Mouse (Mus musculus) telencephalon, adult 2 months (tissue): ENCODE data around the gene Nfatc2ip.
A peak's percentile ranks its signal among the peaks of the same experiment; 100 is the strongest.

ENCODE experiments used
- DNase-seq: peaks from one replicate; pipeline ENCODE4 v3.0.0-alpha.2; 2011; ENCODE audit warnings: low read depth, low spot score

Gene Nfatc2ip

GRCm38 (mm10) chr7:126396298-126397119 is at the start of gene Nfatc2ip:
TSS of gene Nfatc2ip (minus strand) at chr7:126396737.
- peak; percentile 99 for DNase-seq

DNA sequence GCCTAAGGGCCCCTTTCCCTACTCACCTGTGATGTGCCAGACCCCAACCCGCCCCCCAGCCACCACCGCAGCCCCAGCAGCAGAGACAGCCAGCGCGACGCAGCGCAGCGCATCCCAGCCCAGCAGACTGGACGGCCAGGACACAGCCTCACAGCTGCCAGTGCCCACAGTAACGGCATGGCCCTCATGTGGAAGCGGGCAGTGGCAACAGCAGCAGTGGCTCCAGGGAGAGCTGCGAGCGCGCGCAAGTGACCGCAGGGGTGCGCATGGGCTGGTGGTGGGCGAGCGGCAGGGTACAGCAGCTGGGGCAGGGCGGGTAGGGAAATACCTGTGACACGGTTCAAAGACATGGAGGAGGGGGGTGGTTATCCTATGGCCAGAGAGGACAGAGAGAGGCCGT is 49.7 kb upstream of the Nfatc2ip start:
- no peak for DNase-seq

DNA sequence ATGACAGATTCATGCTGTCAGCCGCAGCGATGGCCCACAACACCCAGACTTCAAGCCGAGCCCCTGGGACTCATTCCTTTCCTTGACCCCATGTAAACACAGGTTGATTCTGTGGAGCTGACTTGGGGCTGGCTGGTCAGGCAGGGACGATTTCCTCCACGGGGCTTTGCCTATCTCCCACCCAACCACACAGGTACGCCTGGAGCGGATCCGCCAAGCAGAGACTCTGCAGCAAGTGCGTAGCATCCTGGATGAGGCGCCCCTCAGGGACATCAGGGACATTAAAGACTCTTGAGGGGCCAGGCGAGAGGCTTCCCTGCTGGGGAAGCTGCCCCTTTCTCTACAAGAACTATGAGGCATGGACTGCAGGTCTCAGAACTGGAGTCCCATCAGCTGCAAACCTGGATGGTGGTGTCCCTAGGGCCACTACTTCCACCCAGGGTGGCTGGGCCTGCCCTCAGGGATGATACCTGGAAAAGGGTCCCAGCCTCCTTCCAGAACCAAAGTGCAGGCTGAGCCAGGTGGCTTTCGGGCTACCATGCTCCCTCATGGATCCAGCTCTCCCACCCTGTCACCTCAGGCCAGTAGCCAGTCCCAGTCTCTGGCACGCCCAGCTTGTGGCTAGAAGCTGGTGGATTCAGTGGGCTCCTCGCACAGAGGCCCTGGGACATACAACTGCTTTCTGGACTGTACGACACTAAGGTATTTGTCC is 48.7 kb upstream of the Nfatc2ip start:
- DNase-seq: no peak

- DNase-seq: no peak
Observed at GRCm38 (mm10) chr7:126444536-126444935, 48.0 kb upstream of the Nfatc2ip start.

GRCm38 (mm10) chr7:126443997-126444396 is 47.5 kb upstream of the Nfatc2ip start:
- no peak for DNase-seq

GRCm38 (mm10) chr7:126440134-126440533 is 43.6 kb upstream of the Nfatc2ip start:
- no peak for DNase-seq

DNA sequence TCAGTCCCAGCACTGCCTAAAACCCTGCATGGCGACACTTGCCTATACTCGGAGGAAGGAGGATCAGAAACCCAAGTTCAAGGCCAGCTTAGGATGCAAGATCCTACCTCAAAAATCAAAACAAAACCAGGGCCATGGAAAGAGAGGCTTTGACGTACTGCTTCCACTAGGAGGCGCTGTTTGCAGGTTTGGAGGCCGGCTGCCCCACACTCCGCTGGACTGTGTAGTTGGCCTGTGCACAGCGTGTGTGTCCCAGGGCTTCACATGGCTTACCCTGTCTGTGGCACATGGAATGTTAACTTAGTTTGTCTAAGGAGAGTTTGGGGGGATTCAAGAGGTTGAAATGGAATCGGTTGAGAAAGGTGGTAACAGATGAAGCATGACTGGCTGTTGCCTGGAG is 40.3 kb upstream of the Nfatc2ip start:
- DNase-seq: no peak

- DNase-seq: no peak
Observed at GRCm38 (mm10) chr7:126435801-126436200, 39.3 kb upstream of the Nfatc2ip start.

DNA sequence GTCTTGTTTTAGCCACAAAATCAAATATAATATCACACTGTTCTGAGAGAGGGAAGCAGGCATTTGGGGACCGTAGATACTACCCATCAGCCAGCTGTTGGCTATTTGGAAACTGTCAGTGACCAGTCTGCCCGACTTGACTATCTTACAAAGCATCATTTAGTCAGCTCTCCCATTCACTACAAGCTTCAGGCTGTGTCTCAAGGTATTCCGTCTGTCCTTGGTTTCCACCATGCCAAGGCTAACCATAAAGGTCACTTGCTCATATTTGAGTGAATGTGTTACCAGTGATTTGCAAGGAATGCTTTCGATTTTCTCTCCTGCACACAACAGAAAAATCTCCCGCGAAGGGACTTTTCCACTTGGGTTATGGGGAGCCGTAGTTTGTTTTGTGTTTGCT is 38.2 kb upstream of the Nfatc2ip start:
- no peak for DNase-seq

- DNase-seq: no peak
Observed at GRCm38 (mm10) chr7:126430167-126430566, 33.6 kb upstream of the Nfatc2ip start.

GRCm38 (mm10) chr7:126429503-126429898 is 33.0 kb upstream of the Nfatc2ip start:
- DNase-seq: no peak

- peak; percentile 73 for DNase-seq
Observed at GRCm38 (mm10) chr7:126428631-126429502, 32.3 kb upstream of the Nfatc2ip start, which contains the start of gene Rabep2. TSS of gene Rabep2 (plus strand) at chr7:126428759.

DNA sequence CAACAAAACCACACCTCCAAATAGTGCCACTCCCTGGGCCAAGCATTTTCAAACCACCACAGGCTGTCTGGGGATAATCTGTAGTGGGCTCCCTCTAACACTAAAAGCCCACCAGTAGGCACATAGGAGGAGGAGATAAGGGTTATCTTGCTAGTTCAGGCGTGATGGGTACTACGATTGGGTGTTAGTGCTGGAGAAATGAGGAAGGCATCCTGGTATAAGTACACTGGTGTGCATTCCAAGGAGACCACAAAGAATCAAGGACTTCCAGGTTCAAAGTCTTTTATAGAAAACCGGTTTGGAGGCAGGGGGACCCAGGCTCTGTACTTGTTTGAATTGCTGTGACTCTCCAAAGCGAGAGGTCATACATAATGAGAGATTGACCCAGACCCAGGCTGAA is 31.6 kb upstream of the Nfatc2ip start:
- no peak for DNase-seq

- DNase-seq: no peak
Observed at GRCm38 (mm10) chr7:126427323-126427860, 30.9 kb upstream of the Nfatc2ip start.

DNA sequence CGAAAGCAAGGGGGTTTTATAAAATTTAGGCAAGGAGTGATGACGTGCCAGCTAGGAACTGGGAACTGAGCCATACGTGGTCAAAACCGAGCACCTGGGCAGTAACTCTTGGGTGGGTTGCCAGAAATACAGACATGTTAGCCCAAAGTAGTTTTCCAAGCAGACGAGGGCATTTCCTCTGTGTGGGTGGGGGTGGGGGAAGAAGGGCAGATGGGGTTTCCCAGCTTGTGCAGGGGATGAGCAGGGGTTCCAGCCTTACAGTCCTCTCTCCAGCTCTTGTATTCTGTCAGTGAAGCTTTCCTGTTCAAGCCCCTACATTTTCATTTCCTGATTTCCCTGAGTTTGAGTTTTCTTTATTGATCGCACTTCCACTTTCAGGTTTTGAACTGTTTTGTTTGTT is 27.6 kb upstream of the Nfatc2ip start:
- DNase-seq: no peak

- no peak for DNase-seq
Observed at GRCm38 (mm10) chr7:126421756-126422155, 25.2 kb upstream of the Nfatc2ip start.

- no peak for DNase-seq
Observed at GRCm38 (mm10) chr7:126418496-126418895, 22.0 kb upstream of the Nfatc2ip start.

GRCm38 (mm10) chr7:126417606-126418005 is 21.1 kb upstream of the Nfatc2ip start:
- no peak for DNase-seq

DNA sequence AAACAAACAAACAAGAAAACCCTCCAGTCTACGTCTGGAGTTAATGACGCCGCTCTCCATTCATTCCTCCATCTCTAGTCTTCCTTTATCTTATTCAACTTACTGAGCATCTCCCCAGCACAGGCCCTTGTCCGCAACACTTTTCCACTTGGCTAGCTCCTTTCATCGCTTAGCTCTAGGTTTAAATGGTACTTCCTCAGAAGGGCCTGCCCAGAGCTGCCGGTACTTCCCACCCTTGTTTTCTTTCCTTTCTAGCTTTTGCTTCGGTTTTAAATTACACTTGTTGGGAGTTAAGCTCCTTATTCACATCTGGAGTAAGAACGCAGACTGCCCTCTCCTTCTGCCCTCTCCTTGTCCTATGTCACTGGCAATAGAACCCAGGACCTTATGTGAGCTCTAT is 20.5 kb upstream of the Nfatc2ip start:
- no peak for DNase-seq

- no peak for DNase-seq
Observed at GRCm38 (mm10) chr7:126416615-126417014, 20.1 kb upstream of the Nfatc2ip start.

- DNase-seq: no peak
Observed at GRCm38 (mm10) chr7:126414725-126415124, 18.2 kb upstream of the Nfatc2ip start, which contains the start of gene Cd19. TSS of gene Cd19 (minus strand) at chr7:126414889.

DNA sequence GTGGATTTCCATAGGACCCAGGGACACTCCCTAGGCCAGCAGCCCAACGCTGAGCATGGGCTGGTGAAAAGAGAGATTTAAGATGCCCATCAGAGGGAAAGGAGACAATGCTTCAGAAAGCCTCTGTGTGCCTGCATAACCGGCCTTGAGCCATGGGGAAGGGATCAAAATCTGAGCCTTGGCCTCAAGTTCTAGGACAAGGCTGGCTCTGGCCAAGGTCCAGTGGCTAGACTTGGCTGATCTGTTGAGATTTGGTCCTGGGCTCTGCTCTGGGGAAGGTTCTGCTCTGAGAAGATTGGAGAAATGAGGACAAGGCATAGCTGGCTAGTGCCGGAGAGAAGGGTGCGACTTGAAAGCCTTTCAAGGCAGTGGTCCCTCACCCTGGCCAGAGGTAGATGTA is 14.5 kb upstream of the Nfatc2ip start:
- DNase-seq: no peak
